Mouse (Mus musculus) adrenal gland, adult 18-20 months (tissue): Measurements from ENCODE around the gene Rab11fip4. TPM values are rescaled to one million over a fixed set of nuclear protein-coding genes. Genes with fewer than 3 reads are reported as not detected.

Experiments used
- DNase-seq, 2 experiments: peaks; one replicate each; pipeline ENCODE4 v3.0.0; 2021 to 2022; ENCODE audit warnings: low spot score in 2 of 2
- long read RNA-seq, 2 experiments: library from polyadenylated mRNA; stranded (forward); transcript quantifications; one replicate each; pipeline ENCODE4 v2.0.0; 2021
- total RNA-seq, 2 experiments: library from RNA; stranded (reverse); gene quantifications; 1 replicate in 1 of 2; 2 replicates in 1 of 2; pipeline ENCODE4 v1.2.3; 2021

The Rab11fip4 gene
- 1 to 10 TPM; 2.0 to 4.3 TPM for total RNA-seq
- long read RNA-seq, experiment 1, result 0 reads
- long read RNA-seq, experiment 2, partial matches to known transcripts, result 1 of 3 reads
- long read RNA-seq, experiment 2, other reads (novel, unspliced or antisense), result 2 of 3 reads

GRCm38 (mm10) chr11:79590664-79591590 is at the start of gene Rab11fip4:
TSS of gene Rab11fip4 (plus strand) at chr11:79591212.
- DNase-seq, result peak; percentile 20 to 33

- no peak for DNase-seq
These were observed 38.4 kb upstream of the Rab11fip4 start for GRCm38 (mm10) chr11:79552622-79553021.

- DNase-seq, result no peak
These were observed 30.5 kb upstream of the Rab11fip4 start for GRCm38 (mm10) chr11:79560536-79560935.

- DNase-seq, result no peak
These were observed 27.5 kb upstream of the Rab11fip4 start for GRCm38 (mm10) chr11:79563493-79563892.

GRCm38 (mm10) chr11:79566947-79567346 is 24.1 kb upstream of the Rab11fip4 start:
- no peak for DNase-seq

- DNase-seq, result no peak
These were observed 22.7 kb upstream of the Rab11fip4 start for GRCm38 (mm10) chr11:79568197-79568911.

GRCm38 (mm10) chr11:79570319-79570718 is 20.7 kb upstream of the Rab11fip4 start:
- no peak for DNase-seq

GRCm38 (mm10) chr11:79573836-79574235 is 17.2 kb upstream of the Rab11fip4 start:
- no peak for DNase-seq

- no peak for DNase-seq
These were observed 15.5 kb upstream of the Rab11fip4 start for GRCm38 (mm10) chr11:79575383-79576073.

- peak; percentile 59 to 66 for DNase-seq
These were observed 13.3 kb upstream of the Rab11fip4 start for GRCm38 (mm10) chr11:79577741-79578140.

- no peak for DNase-seq
These were observed 10.4 kb upstream of the Rab11fip4 start for GRCm38 (mm10) chr11:79580660-79581059.

- no peak for DNase-seq
These were observed 9.8 kb upstream of the Rab11fip4 start for GRCm38 (mm10) chr11:79581257-79581656.

- peak; percentile 54 to 60 for DNase-seq
These were observed 6.8 kb upstream of the Rab11fip4 start for GRCm38 (mm10) chr11:79584191-79584590.

GRCm38 (mm10) chr11:79589317-79590075 is 1.5 kb upstream of the Rab11fip4 start:
- no peak for DNase-seq

- no peak for DNase-seq
These were observed 571 bp downstream of the Rab11fip4 start for GRCm38 (mm10) chr11:79591591-79591975.

- DNase-seq, result no peak
These were observed 2.5 kb downstream of the Rab11fip4 start for GRCm38 (mm10) chr11:79593495-79593894.

- DNase-seq, result no peak
These were observed 19.4 kb downstream of the Rab11fip4 start for GRCm38 (mm10) chr11:79610454-79610853.

- no peak for DNase-seq
These were observed 20.1 kb downstream of the Rab11fip4 start for GRCm38 (mm10) chr11:79611011-79611666.

- DNase-seq, result no peak
These were observed 21.1 kb downstream of the Rab11fip4 start for GRCm38 (mm10) chr11:79612046-79612600.

- DNase-seq, result no peak
These were observed 22.1 kb downstream of the Rab11fip4 start for GRCm38 (mm10) chr11:79613084-79613483.
